Mouse (Mus musculus) forebrain, embryonic 15.5 days (tissue): ENCODE measurements at regions not wholly inside any gene's neighbourhood (a gene's known extent, or its start where the extent isn't known, plus 50 kb on each side); places are given as distances from the start of the nearest gene placed in this dataset.

ENCODE experiments used
- ATAC-seq: fragments of 200-750 bp; cut with Nextera tagmentation; replicated peaks from 2 replicates; pipeline ENCODE4 v1.8.0; 2017; ENCODE audit warnings: mild to moderate bottlenecking, moderate TSS enrichment, moderate library complexity
- H3K27ac ChIP-seq: fragments of 300-500 bp; sonication (generic); replicated peaks from 2 replicates; pipeline ENCODE4 v1.5.1; 2015; ENCODE audit warnings: mild to moderate bottlenecking, inconsistent platforms
- H3K27me3 ChIP-seq: fragments of 300-500 bp; sonication (generic); 2 replicates; pipeline ENCODE4 v1.6.1; 2015; ENCODE audit warnings: inconsistent platforms
- H3K36me3 ChIP-seq: fragments of 300-500 bp; sonication (generic); 2 replicates; pipeline ENCODE4 v1.6.1; 2015; ENCODE audit warnings: mild to moderate bottlenecking, inconsistent platforms
- H3K4me1 ChIP-seq: fragments of 300-500 bp; sonication (generic); 2 replicates; pipeline ENCODE4 v1.6.1; 2015; ENCODE audit warnings: inconsistent platforms
- H3K4me2 ChIP-seq: fragments of 300-500 bp; sonication (generic); replicated peaks from 2 replicates; pipeline ENCODE4 v1.6.1; 2015; ENCODE audit warnings: mild to moderate bottlenecking, inconsistent platforms
- H3K4me3 ChIP-seq: fragments of 300-500 bp; sonication (generic); 2 replicates; pipeline ENCODE4 v1.5.1; 2015; ENCODE audit warnings: mild to moderate bottlenecking, inconsistent platforms
- H3K9ac ChIP-seq: fragments of 300-500 bp; sonication (generic); replicated peaks from 2 replicates; pipeline ENCODE4 v1.6.1; 2015; ENCODE audit warnings: mild to moderate bottlenecking, inconsistent platforms
- H3K9me3 ChIP-seq: fragments of 300-500 bp; sonication (generic); 2 replicates; pipeline ENCODE4 v1.6.1; 2016; ENCODE audit warnings: inconsistent platforms
- WGBS: fragments of 180-500 bp; shearing (Covaris S2); methylation state at CpG from one replicate; pipeline ENCODE4 v1.1.7; 2015; ENCODE audit warnings: mixed read lengths; 5-methylcytosine and 5-hydroxymethylcytosine counted together

DNA sequence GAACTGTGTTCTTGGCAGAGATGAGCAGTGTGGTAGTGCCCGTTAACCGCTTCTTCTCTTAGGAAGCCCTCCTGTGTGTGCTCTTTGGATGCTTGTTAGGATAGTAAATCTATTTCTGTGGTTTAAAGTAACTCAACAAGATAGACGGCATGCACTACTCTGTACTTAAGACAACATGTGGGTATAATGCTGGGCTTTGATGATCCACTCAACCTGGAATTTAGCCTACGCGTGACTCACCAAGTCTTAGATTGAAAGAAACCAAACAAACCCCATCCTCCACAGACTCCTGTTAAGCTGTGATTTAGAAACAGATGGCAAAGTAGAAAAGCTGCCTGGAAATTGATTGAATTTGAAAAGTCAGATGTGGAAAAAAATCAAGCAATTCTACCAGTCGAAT is 673.5 kb downstream of the Olfm4 start:
- no peak overlapping the region for H3K27ac ChIP-seq
- H3K4me2 ChIP-seq: no peak overlapping the region
- ATAC-seq: no peak
- no peaks in the 10 kb centered on the region for H3K27me3 ChIP-seq
- H3K4me3 ChIP-seq: no peak overlapping the region
- H3K9me3 ChIP-seq: no peaks in the 10 kb centered on the region
- no peaks in the 10 kb centered on the region for H3K36me3 ChIP-seq
- no peak overlapping the region for H3K9ac ChIP-seq
- H3K4me1 ChIP-seq: no peaks in the 10 kb centered on the region
- WGBS: 79% methylated on average over 6 of the region's 6 CpGs

DNA sequence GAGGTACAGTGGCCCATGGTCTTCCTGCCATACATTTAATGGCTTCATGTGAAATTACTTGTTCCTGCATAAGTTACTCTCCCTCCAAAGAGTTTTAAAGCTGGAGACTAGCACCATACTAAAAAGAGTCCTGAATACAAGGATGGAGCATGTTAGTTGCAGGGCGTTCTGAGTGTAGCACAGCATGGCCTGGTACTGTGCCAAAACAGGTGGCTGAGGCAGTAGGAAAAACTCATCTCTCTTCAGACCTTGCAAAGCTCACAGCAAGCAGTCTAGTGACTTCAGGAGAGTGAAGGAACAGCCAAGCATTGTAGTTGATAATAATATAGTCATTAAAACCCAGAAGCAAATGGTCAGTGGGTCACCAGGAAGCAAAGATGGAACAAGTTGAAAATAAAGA is 699.0 kb downstream of the Olfm4 start:
- 22% methylated on average over 1 of the region's 1 CpGs for WGBS

GRCm38 (mm10) chr14:80683282-80683681 is 699.4 kb downstream of the Olfm4 start:
- WGBS: 6% methylated on average over 7 of the region's 7 CpGs
- Histone ChIP-seq H3K27ac (no peak overlapping the region), H3K9ac (no peak overlapping the region), H3K4me1 (peaks cover 14% of the 10 kb centered on the region; the same call in 1 of the 2 replicates), H3K9me3 (no peaks in the 10 kb centered on the region), H3K27me3 (no peaks in the 10 kb centered on the region), H3K36me3 (no peaks in the 10 kb centered on the region), H3K4me3 (no peak overlapping the region), H3K4me2 (peak overlapping the region; percentile 28)
- ATAC-seq: no peak

More for the DNA sequence above, 699.0 kb downstream of the Olfm4 start:
- Histone ChIP-seq H3K9me3 (no peaks in the 10 kb centered on the region), H3K36me3 (no peaks in the 10 kb centered on the region), H3K9ac (no peak overlapping the region), H3K27ac (no peak overlapping the region), H3K4me3 (no peak overlapping the region), H3K27me3 (no peaks in the 10 kb centered on the region), H3K4me2 (peak overlapping the region; percentile 28), H3K4me1 (peaks cover 14% of the 10 kb centered on the region; the same call in 1 of the 2 replicates)
- 0 out of 2 replicates have a peak, but pooled peaks have one; percentile 16 for ATAC-seq

DNA sequence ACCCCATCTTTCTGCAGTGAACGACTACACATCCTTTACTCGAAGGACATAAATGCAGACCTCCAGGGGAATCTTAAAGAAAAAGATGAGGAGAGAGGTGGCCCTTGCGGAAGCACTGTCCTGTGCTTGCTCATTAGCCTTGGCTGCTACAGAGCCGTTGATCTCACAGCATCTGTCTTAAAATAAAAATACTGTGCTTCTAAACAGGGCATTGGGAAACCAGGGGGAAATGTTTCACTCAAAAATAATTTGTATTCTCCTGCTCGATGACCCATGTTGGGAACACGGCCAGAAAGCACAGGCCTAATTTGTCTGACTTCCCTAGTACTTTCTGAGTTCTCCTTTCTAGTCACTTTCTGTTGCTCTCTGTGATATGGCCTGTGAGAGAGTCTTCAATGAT is 699.8 kb downstream of the Olfm4 start:
- WGBS: 29% methylated on average over 6 of the region's 6 CpGs
- Histone ChIP-seq H3K27me3 (no peaks in the 10 kb centered on the region), H3K36me3 (no peaks in the 10 kb centered on the region), H3K4me2 (peak overlapping the region; percentile 28), H3K9ac (no peak overlapping the region), H3K4me1 (peaks cover 14% of the 10 kb centered on the region; the same call in 1 of the 2 replicates), H3K9me3 (no peaks in the 10 kb centered on the region), H3K4me3 (no peak overlapping the region), H3K27ac (no peak overlapping the region)
- ATAC-seq: 0 out of 2 replicates have a peak, but pooled peaks have one; percentile 57

DNA sequence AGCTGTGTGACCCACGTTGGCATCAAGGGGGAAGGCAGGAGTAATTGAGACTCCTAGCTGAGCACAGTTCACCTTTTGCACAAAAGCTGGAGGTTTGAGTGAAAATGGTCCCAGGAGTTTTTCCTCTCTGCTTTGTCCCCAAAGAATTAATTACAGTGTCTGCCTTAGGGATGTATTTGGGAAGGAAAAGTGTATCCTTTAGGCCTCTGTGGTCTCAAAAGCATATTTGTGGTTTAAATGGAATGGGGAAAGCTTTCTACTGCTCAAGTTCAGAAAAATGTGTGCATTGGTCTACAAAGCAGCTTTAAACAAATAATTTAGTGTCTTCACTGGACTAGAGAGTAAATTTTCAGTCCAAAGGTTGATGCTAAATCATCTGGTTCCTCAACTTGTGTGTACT is 706.6 kb downstream of the Olfm4 start:
- no peak for ATAC-seq
- Histone ChIP-seq H3K4me2 (no peak overlapping the region), H3K9ac (no peak overlapping the region), H3K9me3 (no peaks in the 10 kb centered on the region), H3K27ac (no peak overlapping the region), H3K4me1 (no peaks in the 10 kb centered on the region), H3K36me3 (no peaks in the 10 kb centered on the region), H3K27me3 (no peaks in the 10 kb centered on the region), H3K4me3 (no peak overlapping the region)
- WGBS: 14% methylated on average over 1 of the region's 1 CpGs

- ATAC-seq: no peak; the same call in 1 of the 2 replicates
- Histone ChIP-seq H3K4me3 (no peak overlapping the region), H3K4me1 (0 out of 2 replicates have a peak, but pooled peaks cover 3% of the 10 kb centered on the region), H3K4me2 (no peak overlapping the region), H3K9ac (no peak overlapping the region), H3K27me3 (no peaks in the 10 kb centered on the region), H3K9me3 (no peaks in the 10 kb centered on the region), H3K27ac (no peak overlapping the region), H3K36me3 (no peaks in the 10 kb centered on the region)
- 23% methylated on average over 4 of the region's 4 CpGs for WGBS
Observed at GRCm38 (mm10) chr14:80722766-80723531, 739.1 kb downstream of the Olfm4 start.

DNA sequence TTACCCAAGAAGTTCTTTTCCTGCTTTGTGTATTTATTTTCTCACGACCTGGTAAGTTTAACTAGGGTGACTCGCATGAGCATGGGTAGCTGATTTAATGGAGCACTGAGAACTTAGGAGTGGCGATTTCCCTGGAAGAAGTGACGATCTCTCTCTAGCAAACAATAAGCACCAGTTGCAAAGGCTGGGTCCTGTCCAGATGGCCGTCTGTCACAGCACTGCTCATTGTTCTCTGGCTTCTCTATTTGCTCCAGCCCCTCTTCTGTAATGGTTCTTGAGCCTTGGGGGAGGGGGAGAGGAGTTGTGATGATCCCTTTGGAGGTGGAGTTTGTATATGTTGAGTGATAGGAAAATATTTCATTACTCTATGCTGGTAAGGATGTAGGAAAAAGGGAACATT is 747.3 kb downstream of the Olfm4 start:
- H3K4me2 ChIP-seq: no peak overlapping the region
- 0 out of 2 replicates have a peak, but pooled peaks cover 5% of the 10 kb centered on the region for H3K9me3 ChIP-seq
- WGBS: 46% methylated on average over 5 of the region's 5 CpGs
- H3K27ac ChIP-seq: no peak overlapping the region
- no peaks in the 10 kb centered on the region for H3K27me3 ChIP-seq
- no peaks in the 10 kb centered on the region for H3K4me1 ChIP-seq
- H3K4me3 ChIP-seq: no peak overlapping the region
- H3K36me3 ChIP-seq: no peaks in the 10 kb centered on the region
- 0 out of 2 replicates have a peak, but pooled peaks have one; percentile 13 for ATAC-seq
- H3K9ac ChIP-seq: no peak overlapping the region
